Mouse (Mus musculus): ENCODE data around the gene Fnbp1l.

DNA sequence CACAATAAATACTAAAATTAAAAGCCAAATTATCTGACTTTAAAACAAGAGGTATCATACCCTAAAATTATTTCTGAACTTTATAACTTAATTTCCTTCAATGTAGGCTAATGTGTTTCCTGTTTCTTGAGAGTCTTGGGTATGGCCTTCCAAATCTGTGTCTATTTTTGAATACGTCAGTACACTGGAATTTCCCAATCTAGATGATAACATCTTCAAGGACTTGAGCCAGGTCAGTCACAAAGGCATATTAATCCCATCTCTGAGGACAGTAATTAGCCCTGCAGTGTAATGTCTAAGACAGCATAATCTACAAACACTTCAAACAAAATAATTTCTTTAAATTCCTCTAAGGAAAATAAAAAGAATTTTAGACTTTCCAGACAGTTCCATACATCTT, 17.8 kb upstream of the Fnbp1l start:
- no peak for TF ChIP-seq CTCF (IDR thresholded peaks at IDR 0.05; ENCODE audit: low read depth)
- no peak for TF ChIP-seq EP300 (IDR thresholded peaks at IDR 0.05; ENCODE audit: low read depth)
